8 mouse cellular contexts compared by ENCODE assay signal in the genomic region with DNA sequence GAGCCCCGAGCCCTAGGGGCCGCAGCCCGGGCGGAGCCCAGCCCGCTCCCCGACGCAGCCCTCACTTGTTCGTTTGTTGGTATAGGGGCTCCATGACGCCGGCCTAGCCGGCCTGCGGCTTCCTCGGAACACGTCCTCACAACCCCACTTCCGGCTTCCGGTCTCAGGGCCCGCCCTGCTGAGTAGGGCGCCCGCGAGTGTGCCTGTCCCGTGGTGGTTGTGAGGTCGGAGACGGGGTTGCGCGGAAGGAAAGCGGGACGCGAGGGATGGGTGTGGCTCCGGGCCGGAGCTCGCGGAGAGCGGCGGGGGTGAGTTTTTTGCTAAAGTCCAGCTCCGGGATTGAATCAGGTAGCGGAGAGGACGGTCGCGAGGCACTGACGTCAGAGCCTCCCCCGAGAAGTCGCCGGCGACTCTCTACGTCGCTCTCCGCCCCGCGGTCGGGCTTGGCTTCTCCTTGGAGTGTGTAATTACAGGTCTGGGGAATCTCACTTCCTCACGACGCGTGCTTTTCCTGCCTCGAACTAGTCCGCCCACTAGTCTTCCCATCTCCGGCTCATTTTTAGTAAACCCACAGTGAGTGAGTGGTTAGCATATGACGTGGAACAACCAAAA. TPM values are rescaled to one million over a fixed set of nuclear protein-coding genes. Genes with fewer than 3 reads are reported as not detected.
DNase-seq lines count a peak whose midpoint lies in the region; ATAC-seq and TF ChIP-seq lines count a peak whose summit lies in the region.

A gene (minus strand): TSS at position 334 of the 612 bp plus-strand sequence.

- in situ Hi-C loops in CH12.LX (cut with MboI; ENCODE audit: low pct_ligation_motif_present, low pct_unique_long_range_greater_than_20kb, low sequenced_read_pairs): no loop called here

- peaks cover 3 to 29% of the 10 kb centered on the region in 2 experiments for H3K36me3 ChIP-seq in CH12.LX (replicated peaks in 1 of 2; ENCODE audit: control insufficient read depth in 1 of 2, insufficient read depth in 1 of 2, low read length in 1 of 2)
- H3K36me3 ChIP-seq in forebrain, embryonic 12.5 days (replicated peaks): no peaks in the 10 kb centered on the region
- H3K36me3 ChIP-seq in heart, postnatal 0 days (replicated peaks; ENCODE audit: control insufficient read depth, insufficient read depth, low read length): no peaks in the 10 kb centered on the region
- no peaks in the 10 kb centered on the region for H3K36me3 ChIP-seq in liver, embryonic 16.5 days (ENCODE audit: control insufficient read depth, insufficient read depth)
- peaks cover 3% of the 10 kb centered on the region; the same call in 1 of the 2 replicates for H3K36me3 ChIP-seq in neural tube, embryonic 13.5 days
- H3K36me3 ChIP-seq in testis, adult 2 months (ENCODE audit: control insufficient read depth, insufficient read depth, low read length): no peaks in the 10 kb centered on the region

- H3K79me2 ChIP-seq in CH12.LX (replicated peaks; ENCODE audit: control insufficient read depth, extremely low read depth, insufficient read depth, poor library complexity, severe bottlenecking): peaks cover 11% of the 10 kb centered on the region

- peak within 1 kb of the TSS; percentile 77 for H3K27ac ChIP-seq in CH12.LX (ENCODE audit: insufficient read depth, low read depth)
- H3K27ac ChIP-seq in forebrain, embryonic 12.5 days: peak within 1 kb of the TSS; percentile 96
- H3K27ac ChIP-seq in heart, postnatal 0 days (ENCODE audit: low read depth): peak within 1 kb of the TSS; percentile 99
- H3K27ac ChIP-seq in liver, embryonic 16.5 days (ENCODE audit: low read length): peak within 1 kb of the TSS; percentile 89
- peak within 1 kb of the TSS; percentile 98 for H3K27ac ChIP-seq in neural tube, embryonic 13.5 days (replicated peaks)
- peak within 1 kb of the TSS; percentile 96 for H3K27ac ChIP-seq in testis, adult 2 months (ENCODE audit: control insufficient read depth, insufficient read depth, low read depth, low read length)

- WGBS in forebrain, embryonic 12.5 days: 1% methylated on average over 57 of the region's 57 CpGs
- under 1% methylated on average over 57 of the region's 57 CpGs for WGBS in heart, postnatal 0 days
- WGBS in liver, embryonic 16.5 days (ENCODE audit: insufficient replicate concordance): under 1% methylated on average over 57 of the region's 57 CpGs
- 1% methylated on average over 57 of the region's 57 CpGs for WGBS in neural tube, embryonic 13.5 days

- H3K9me3 ChIP-seq in CH12.LX (replicated peaks; ENCODE audit: low read length): no peaks in the 10 kb centered on the region
- no peaks in the 10 kb centered on the region for H3K9me3 ChIP-seq in forebrain, embryonic 12.5 days
- no peaks in the 10 kb centered on the region for H3K9me3 ChIP-seq in heart, postnatal 0 days (replicated peaks; ENCODE audit: control insufficient read depth, low read length)
- no peaks in the 10 kb centered on the region for H3K9me3 ChIP-seq in liver, embryonic 16.5 days (replicated peaks; ENCODE audit: control insufficient read depth, low read length)
- H3K9me3 ChIP-seq in neural tube, embryonic 13.5 days: no peaks in the 10 kb centered on the region

- no peak for TF ChIP-seq RAD21 in CH12.LX (IDR thresholded peaks at IDR 0.05; ENCODE audit: low read depth, low read length)

- no peak for TF ChIP-seq CTCF in CH12.LX (conservative IDR thresholded peaks at IDR 0.05 in 1 of 2, IDR thresholded peaks at IDR 0.05 in 1 of 2; ENCODE audit: low read depth in 2 of 2, low read length in 2 of 2)
- no peak for TF ChIP-seq CTCF in heart, postnatal 0 days (IDR thresholded peaks at IDR 0.05; ENCODE audit: low read depth)
- TF ChIP-seq CTCF in testis, adult 2 months (IDR thresholded peaks at IDR 0.05; ENCODE audit: control insufficient read depth, insufficient read depth, insufficient replicate concordance, low read depth, low read length): no peak

- ATAC-seq in forebrain, embryonic 12.5 days (ENCODE audit: low FRiP score): peak; percentile 97
- peak; percentile 95 for ATAC-seq in heart, postnatal 0 days (ENCODE audit: insufficient read depth, low read depth)
- ATAC-seq in liver, embryonic 16.5 days (ENCODE audit: low read depth): peak; percentile 97
- ATAC-seq in neural tube, embryonic 13.5 days (ENCODE audit: low read depth): peak; percentile 98

- H3K27me3 ChIP-seq in CH12.LX (replicated peaks): no peaks in the 10 kb centered on the region
- H3K27me3 ChIP-seq in forebrain, embryonic 12.5 days: no peaks in the 10 kb centered on the region
- H3K27me3 ChIP-seq in heart, postnatal 0 days (ENCODE audit: control insufficient read depth, insufficient read depth, low read length): no peaks in the 10 kb centered on the region
- no peaks in the 10 kb centered on the region for H3K27me3 ChIP-seq in liver, embryonic 16.5 days (ENCODE audit: control insufficient read depth, insufficient read depth, low read depth, low read length)
- H3K27me3 ChIP-seq in neural tube, embryonic 13.5 days: no peaks in the 10 kb centered on the region
- H3K27me3 ChIP-seq in testis, adult 2 months (ENCODE audit: control insufficient read depth, insufficient read depth, low read length): no peaks in the 10 kb centered on the region

- peak within 1 kb of the TSS; percentile 60 for H3K4me2 ChIP-seq in CH12.LX (ENCODE audit: insufficient read depth, low read depth, poor library complexity, severe bottlenecking)
- H3K4me2 ChIP-seq in forebrain, embryonic 12.5 days: peak within 1 kb of the TSS; percentile 73
- H3K4me2 ChIP-seq in heart, postnatal 0 days (ENCODE audit: low read depth, low read length): peak within 1 kb of the TSS; percentile 88
- H3K4me2 ChIP-seq in liver, embryonic 16.5 days (ENCODE audit: low read depth, low read length): peak within 1 kb of the TSS; percentile 70
- H3K4me2 ChIP-seq in neural tube, embryonic 13.5 days: peak within 1 kb of the TSS; percentile 68

- peak within 1 kb of the TSS; percentile 72 for H3K9ac ChIP-seq in CH12.LX (ENCODE audit: insufficient read depth, low read depth)
- H3K9ac ChIP-seq in forebrain, embryonic 12.5 days: peak within 1 kb of the TSS; percentile 86
- H3K9ac ChIP-seq in heart, postnatal 0 days (replicated peaks; ENCODE audit: low read depth, low read length): peak within 1 kb of the TSS; percentile 90
- H3K9ac ChIP-seq in liver, embryonic 16.5 days (ENCODE audit: low read depth, low read length): peak within 1 kb of the TSS; percentile 88
- peak within 1 kb of the TSS; percentile 92 for H3K9ac ChIP-seq in neural tube, embryonic 13.5 days

- TF ChIP-seq POLR2A in CH12.LX (IDR thresholded peaks at IDR 0.05; ENCODE audit: low read depth, low read length): peak; percentile 93
- peak; percentile 87 for TF ChIP-seq POLR2A in testis, adult 2 months (IDR thresholded peaks at IDR 0.05; ENCODE audit: control insufficient read depth, low read depth, low read length)

- peak; percentile 93 for DNase-seq in CH12.LX (ENCODE audit: extremely low read depth)
- peak; percentile 78 for DNase-seq in c-Kit-positive CD71-positive TER-119-negative erythroid progenitor cells, embryonic 14.5 days (ENCODE audit: low read depth)
- peak; percentile 91 for DNase-seq in heart, postnatal 0 days (ENCODE audit: low spot score)
- peak; percentile 93 to 95 for DNase-seq in kidney, postnatal 4 days

- H3K4me1 ChIP-seq in CH12.LX (ENCODE audit: control insufficient read depth in 1 of 2, insufficient read depth in 2 of 2): peaks cover 8 to 39% of the 10 kb centered on the region in 2 experiments; a peak in 2 of 4 replicates
- H3K4me1 ChIP-seq in forebrain, embryonic 12.5 days: peaks cover 11% of the 10 kb centered on the region
- peaks cover 7% of the 10 kb centered on the region; the same call in 1 of the 2 replicates for H3K4me1 ChIP-seq in heart, postnatal 0 days (ENCODE audit: control insufficient read depth, insufficient read depth)
- peaks cover 7% of the 10 kb centered on the region; the same call in 1 of the 2 replicates for H3K4me1 ChIP-seq in liver, embryonic 16.5 days (ENCODE audit: control insufficient read depth, low read depth, low read length)
- peaks cover 23% of the 10 kb centered on the region for H3K4me1 ChIP-seq in neural tube, embryonic 13.5 days (replicated peaks)
- H3K4me1 ChIP-seq in testis, adult 2 months (ENCODE audit: control insufficient read depth, insufficient read depth, low read length): no peaks in the 10 kb centered on the region

- dilution Hi-C loops in CH12.LX (cut with MboI; ENCODE audit: extremely low pct_ligation_motif_present, extremely low pct_unique_long_range_greater_than_20kb, low sequenced_read_pairs): no loop called here

- H3K4me3 ChIP-seq in CH12.LX (replicated peaks in 1 of 3; ENCODE audit: low read depth in 2 of 3, low read length in 2 of 3, poor library complexity in 1 of 3): peak within 1 kb of the TSS; percentile 66 to 81 (median 78)
- H3K4me3 ChIP-seq in forebrain, embryonic 12.5 days (replicated peaks): peak within 1 kb of the TSS; percentile 93
- peak within 1 kb of the TSS; percentile 97 for H3K4me3 ChIP-seq in heart, postnatal 0 days (ENCODE audit: low read depth, low read length)
- H3K4me3 ChIP-seq in liver, embryonic 16.5 days (ENCODE audit: low read depth, low read length): peak within 1 kb of the TSS; percentile 94
- H3K4me3 ChIP-seq in neural tube, embryonic 13.5 days: peak within 1 kb of the TSS; percentile 93
- H3K4me3 ChIP-seq in testis, adult 2 months (ENCODE audit: control insufficient read depth, low read depth, low read length): peak within 1 kb of the TSS; percentile 95

- TF ChIP-seq EP300 in CH12.LX (IDR thresholded peaks at IDR 0.05; ENCODE audit: low read length): 0 out of 2 replicates have a peak, but pooled peaks have one; percentile 65
- peak; percentile 68; the same call in 1 of the 2 replicates for TF ChIP-seq EP300 in heart, postnatal 0 days (IDR thresholded peaks at IDR 0.05; ENCODE audit: low read depth)

TF ChIP-seq in CH12.LX, 34 proteins besides CTCF, POLR2A, EP300 and RAD21 (continues in another document):
- TF ChIP-seq USF2 (conservative IDR thresholded peaks at IDR 0.05; ENCODE audit: low read depth, low read length) (no peak), CHD2 (IDR thresholded peaks at IDR 0.05; ENCODE audit: low read length) (no peak), E2F4 (IDR thresholded peaks at IDR 0.05; ENCODE audit: insufficient replicate concordance, low read depth, low read length) (no peak), PAX5 (IDR thresholded peaks at IDR 0.05; ENCODE audit: low read length) (no peak), TCF12 (IDR thresholded peaks at IDR 0.05; ENCODE audit: low read depth, low read length) (no peak; the same call in 1 of the 2 replicates)

RNA-seq across cellular contexts. Expression of the gene that starts here (rescaled TPM):
- 93.7 and 109 TPM in 2 replicates for total RNA-seq in CH12.LX (2012; rRNA removed)
- total RNA-seq in CH12.LX (2014; rRNA removed): 106 and 108 TPM in 2 replicates
- 107 and 109 TPM in 2 replicates for polyA plus RNA-seq in CH12.LX (2012; ENCODE audit: insufficient read length, low read depth)
- 95.2 and 95.4 TPM in 2 replicates for polyA plus RNA-seq in forebrain, embryonic 12.5 days (2016; fragmentation: Nextera tagmentation; extraction: Ambion mirVana)
- total RNA-seq in heart, postnatal 0 days (2014; rRNA removed; ENCODE audit: low replicate concordance): 72.7 and 73.8 TPM in 2 replicates
- polyA plus RNA-seq in heart, postnatal 0 days (2015; fragmentation: Nextera tagmentation; extraction: Ambion mirVana): 52.5 and 56.8 TPM in 2 replicates
- polyA plus RNA-seq in liver, embryonic 16.5 days (2015; fragmentation: Nextera tagmentation; extraction: Ambion mirVana): 36.4 and 37.9 TPM in 2 replicates
- 80.6 and 82.1 TPM in 2 replicates for polyA plus RNA-seq in neural tube, embryonic 13.5 days (2015; fragmentation: Nextera tagmentation; extraction: Ambion mirVana)
- 150 and 154 TPM in 2 replicates for polyA plus RNA-seq in testis, adult 2 months (2012; rRNA removed)

Comparison
In these comparisons a context has a peak if more than half of its experiments do, and no peak if none do; other contexts are left out.
1. Peak in every context shown above with its lines: DNase-seq, ATAC-seq, H3K4me3 ChIP-seq and H3K27ac ChIP-seq.